Mouse (Mus musculus): ENCODE measurements around the gene Ing5.
"Not testable (repeated sequence)": the region's sequence is repeated elsewhere in the genome, so short reads cannot be mapped to it uniquely, and the experiment has no call there.

Gene Ing5

GRCm38 (mm10) chr1:93861048-93861447, 57.3 kb downstream of the Ing5 start, which contains the start of gene Gal3st2:
Gal3st2 (plus strand) TSS chr1:93861306.
- not testable (repeated sequence) for DNase-seq (ENCODE audit: low spot score in 2 of 2)

Measured in urinary bladder, adult 18-20 months (tissue).